Mouse (Mus musculus) testis, adult 10 weeks (tissue): Measurements from ENCODE around the gene Rps11. TPM values are rescaled to one million over a fixed set of nuclear protein-coding genes. Genes with fewer than 3 reads are reported as not detected.

Experiments
- polyA plus RNA-seq: library from polyadenylated mRNA; stranded (reverse); fragments of 350-450 nt; fragmentation: Illumina TruSeq; extraction: RNeasy Lipid Tissue Mini Kit (QIAGEN cat#74804); gene quantifications from one replicate; pipeline ENCODE4 v1.2.3, GENCODE M21; 2014; ENCODE audit warnings: low read depth, low replicate concordance

Rps11 gene
- polyA plus RNA-seq: 157 TPM

DNA sequence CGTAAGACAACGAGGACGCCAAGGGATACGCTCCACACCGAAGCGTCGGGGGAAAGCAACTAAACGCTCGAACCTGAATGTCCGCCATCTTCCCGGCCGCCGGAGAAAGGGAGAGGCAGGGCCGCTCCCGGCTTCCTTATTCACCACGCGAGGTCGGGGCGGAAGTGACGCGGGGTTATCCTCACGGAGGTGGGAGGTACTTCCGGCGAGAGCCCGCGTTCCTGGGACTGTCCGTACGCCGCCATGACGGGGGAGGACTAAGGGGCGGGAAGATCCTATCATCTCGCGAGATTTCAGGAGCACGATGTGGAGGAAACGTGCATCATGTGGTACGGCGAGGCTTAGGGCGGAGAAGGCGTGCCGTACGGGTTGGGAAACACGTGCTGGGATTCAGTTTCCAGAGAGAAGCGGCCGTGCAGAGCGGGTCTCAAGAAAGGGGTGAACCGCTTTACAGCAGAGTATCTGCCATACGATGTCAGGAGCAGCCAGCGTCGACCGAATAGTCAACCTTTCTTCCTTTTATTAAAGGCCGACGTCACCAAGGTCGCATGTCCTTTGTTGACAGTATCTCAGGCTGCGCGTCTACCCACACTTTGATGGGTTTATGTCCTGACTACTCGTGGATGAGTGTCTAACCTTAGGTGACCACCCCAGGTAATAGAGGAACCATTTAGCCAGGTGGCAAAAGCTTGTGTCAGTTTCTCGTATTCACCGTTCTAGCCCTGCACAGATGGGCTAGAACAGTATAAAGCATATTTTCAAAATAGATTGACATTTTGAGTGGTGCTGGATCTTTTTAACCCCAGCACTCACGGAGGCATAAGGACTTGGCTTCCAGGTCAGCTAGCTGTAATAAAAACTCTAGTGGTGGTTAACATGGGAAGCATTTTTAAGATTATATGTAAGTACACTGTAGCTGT, at the start of gene Rps11:
Gene Rps11 (minus strand): TSS at position 216 of the 920 bp plus-strand sequence.

DNA sequence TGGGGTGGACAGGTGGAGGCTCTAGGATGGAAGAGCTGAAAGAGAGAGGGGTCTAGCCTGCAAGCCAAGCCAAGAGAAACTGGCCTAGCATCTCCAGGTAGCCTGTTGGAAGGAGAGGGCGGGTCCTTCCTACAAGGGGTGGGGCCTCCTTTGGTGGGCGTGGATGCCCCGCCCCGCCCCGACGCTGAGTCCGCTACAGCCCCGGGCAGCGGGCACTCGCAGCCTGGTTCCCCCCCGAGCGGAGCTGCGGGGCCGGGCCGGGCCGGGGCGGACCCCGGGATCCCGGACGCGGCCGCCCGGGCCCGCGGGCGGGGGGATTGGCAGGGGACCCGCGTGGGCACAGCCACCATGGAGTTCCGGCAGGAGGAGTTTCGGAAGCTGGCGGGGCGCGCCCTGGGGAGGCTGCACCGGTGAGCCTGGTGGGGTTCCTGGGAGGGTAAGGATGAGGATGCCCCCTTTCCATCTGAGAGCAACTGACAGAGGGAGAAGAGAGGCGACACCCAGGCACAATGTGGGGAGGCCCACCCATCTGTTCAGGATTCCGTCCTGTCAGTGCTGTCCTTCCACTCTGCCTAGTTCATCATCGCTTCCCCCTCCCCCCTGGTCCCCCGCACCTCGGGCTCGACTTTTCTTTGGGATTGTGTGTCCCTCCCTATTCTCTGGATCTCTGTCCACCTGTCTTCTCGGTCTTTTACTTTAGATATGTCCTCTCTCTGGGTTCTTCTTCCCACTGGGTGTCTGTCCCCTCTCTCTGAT, 39.7 kb upstream of the Rps11 start, which contains the start of gene Slc17a7:
Gene Slc17a7 (plus strand): TSS at position 215 of the 756 bp plus-strand sequence.

DNA sequence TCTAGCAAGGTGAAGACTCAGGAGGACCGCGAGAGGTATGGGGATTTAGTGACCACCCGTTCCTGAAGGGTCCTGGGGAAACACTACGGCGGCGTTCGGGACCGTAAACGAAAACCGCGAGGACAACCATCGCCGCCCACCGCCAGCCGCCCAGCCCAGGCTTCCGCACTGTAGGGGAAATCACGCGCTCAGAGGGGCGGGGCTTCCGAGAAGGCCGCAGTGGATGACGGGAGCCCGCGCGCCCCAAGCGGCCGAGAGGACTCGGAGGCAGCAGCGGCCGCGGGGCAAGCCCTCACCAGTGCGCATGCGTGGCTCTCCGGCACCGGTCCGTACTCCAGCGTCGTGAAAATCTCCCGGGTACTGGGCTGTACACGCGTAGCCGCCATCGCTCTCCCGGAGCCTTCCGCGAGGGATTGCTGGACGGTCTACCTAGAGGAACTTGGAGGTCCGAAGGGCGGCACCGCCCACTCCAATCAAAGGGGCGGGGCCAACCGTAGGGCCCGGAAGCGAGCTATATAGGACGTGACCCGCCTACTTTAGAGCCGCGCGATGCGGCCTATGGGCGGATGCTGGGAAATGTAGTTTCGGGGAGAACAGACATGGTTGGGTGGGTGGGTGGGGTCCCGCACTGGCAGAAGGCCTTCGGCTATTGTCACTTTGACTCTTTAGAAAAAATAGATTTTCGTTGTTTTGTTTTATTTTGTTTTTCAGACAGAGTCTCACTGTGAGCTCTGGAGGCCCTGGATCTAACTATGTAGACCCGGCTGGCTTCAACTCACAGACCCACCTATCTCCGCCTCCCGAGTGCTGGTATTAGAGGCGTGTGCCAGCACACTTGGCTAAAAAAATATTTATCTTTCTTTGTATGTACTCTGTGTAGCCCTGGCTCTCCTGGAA, 30.1 kb upstream of the Rps11 start, which contains the start of the genes Pih1d1 and Aldh16a1:
Gene Pih1d1 (plus strand): TSS at position 208 of the 897 bp plus-strand sequence.
Gene Aldh16a1 (minus strand): TSS at position 489 of the 897 bp plus-strand sequence.

DNA sequence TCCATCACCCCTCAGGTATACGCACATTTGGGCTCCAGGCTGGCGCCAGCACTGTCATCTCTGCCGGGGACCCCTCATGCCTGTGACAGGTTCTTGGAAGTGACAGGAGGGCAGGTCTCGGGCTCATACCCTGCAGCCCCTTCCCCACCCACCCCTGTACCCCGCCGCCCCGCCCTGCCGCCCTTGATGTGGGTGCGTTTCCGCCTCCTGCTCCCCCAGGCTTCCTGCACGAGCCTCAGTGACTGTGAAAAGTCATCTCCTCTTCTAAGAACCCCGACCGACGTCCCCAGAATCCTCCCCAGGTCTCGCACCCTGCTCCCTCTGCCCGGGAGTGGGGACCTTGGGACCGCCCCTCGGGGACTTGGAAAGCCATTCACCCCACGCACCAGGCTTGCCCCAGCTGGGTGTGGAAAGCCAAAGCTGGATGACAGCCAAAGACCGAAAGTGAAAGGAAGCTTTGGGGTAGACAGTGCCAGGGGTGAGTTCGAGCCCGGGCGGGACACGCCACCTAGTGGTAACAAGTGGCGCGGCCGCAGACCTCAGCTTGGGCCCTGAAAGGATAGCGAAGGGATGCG, 11.8 kb upstream of the Rps11 start, which contains the start of the genes Gm45713 and Flt3l:
Gene Gm45713 (minus strand): TSS at position 239 of the 575 bp plus-strand sequence.
Gene Flt3l (minus strand): TSS at position 440 of the 575 bp plus-strand sequence.

DNA sequence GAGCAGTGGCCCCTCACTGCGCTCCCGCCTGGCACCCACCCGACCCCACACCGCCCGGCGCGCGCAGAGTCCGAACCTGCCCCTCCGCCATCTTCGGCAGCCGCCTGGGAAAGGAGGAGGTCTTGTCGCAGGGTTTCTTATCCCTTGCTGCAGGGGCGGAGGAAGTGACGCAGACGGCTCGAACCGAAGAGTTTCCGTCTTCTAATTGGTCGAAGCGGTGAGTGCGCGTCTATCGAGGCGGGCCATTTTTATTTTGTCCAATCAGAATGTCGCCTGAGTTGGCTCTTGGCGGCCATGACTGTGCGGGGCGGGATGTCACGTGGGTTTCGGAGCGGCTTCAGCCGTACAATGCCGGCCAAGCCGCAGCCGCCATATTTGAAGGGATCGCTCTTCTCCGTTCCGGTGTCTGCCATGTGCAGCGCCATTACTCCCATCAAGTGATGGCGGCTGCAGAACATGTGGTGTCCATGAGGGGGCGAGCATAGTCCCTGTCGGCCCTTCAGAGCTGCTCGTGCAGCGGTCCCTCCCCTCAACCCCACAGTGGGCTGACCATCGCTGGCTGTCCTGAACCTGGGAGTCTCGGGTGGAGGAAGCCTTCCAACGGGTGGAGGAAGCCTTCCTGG, 4.5 kb upstream of the Rps11 start, which contains the start of gene Rpl13a:
Gene Rpl13a (minus strand): TSS at position 138 of the 623 bp plus-strand sequence.

DNA sequence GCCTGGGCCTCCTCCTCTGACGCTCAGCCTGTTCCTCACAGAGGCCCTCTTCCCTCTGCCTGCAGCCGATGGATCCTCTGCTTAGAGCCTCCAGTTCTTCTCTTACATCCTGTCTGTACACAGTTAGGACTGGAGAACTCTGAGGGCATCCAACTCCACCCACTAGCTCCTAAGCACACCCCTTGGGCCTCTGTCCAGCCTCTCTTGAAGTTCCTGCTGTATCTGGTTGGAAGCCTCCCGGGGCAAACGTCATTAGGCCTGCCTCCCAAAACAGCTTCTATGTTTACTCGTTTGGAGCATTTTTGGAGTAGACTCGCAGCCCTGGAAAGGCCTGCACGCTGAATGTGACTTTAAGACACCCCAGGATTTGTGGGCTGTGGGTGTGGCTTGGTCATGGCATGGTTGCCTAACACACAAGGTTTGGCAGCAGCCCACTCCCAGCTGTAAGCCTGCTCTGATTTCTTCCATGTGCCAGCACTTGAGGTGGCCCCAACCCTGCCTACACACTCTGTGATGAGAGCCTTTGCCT, 20.5 kb downstream of the Rps11 start, which contains the start of gene Fcgrt:
Gene Fcgrt (minus strand): TSS at position 200 of the 529 bp plus-strand sequence.

DNA sequence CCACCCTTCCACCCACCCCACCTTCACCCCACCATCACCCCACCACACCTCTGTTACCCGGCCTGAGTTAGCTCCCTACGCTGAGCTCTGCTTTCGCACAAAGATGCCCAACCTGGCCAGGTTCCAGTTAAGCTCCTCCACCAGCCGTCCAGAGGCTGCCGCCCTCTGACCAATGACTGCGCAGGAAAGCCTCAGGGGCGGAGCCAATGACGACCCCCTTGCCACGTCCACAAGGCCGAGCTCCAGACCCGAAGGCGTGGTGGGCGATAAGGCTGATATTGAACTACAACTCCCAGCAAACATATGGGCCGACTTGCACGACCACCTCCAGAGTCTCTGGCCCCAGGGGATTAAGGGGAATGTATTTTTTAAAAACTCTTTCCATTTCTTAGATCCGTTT, 32.2 kb downstream of the Rps11 start, which contains the start of gene Rcn3:
Gene Rcn3 (minus strand): TSS at position 174 of the 400 bp plus-strand sequence.

Other genes with a start within 250 kb of the Rps11 start
- gene Med25, start 231.7 kb downstream of the Rps11 start, polyA plus RNA-seq: 2.0 TPM
- gene Fuz, start 228.4 kb downstream of the Rps11 start, polyA plus RNA-seq: 9.9 TPM
- gene Ap2a1, start 194.9 kb downstream of the Rps11 start, polyA plus RNA-seq: 104 TPM
- gene Tsks, start 181.2 kb downstream of the Rps11 start, polyA plus RNA-seq: 11.2 TPM
- 9.3 TPM for gene Cpt1c, start 149.6 kb downstream of the Rps11 start, polyA plus RNA-seq
- gene Prmt1, start 137.9 kb downstream of the Rps11 start, polyA plus RNA-seq: 8.0 TPM
- gene Irf3, start 126.8 kb downstream of the Rps11 start, polyA plus RNA-seq: 18.4 TPM
- gene Bcl2l12, start 125.7 kb downstream of the Rps11 start, polyA plus RNA-seq: 1.5 TPM
- 3.3 TPM for gene Scaf1, start 108.1 kb downstream of the Rps11 start, polyA plus RNA-seq
- gene Rras, start 106.5 kb downstream of the Rps11 start, polyA plus RNA-seq: 1.8 TPM
- gene Prr12, start 71.6 kb downstream of the Rps11 start, polyA plus RNA-seq: 0.24 TPM
- 4.6 TPM for gene Nosip, start 62.0 kb downstream of the Rps11 start, polyA plus RNA-seq
- 2.7 TPM for gene Prrg2, start 61.8 kb downstream of the Rps11 start, polyA plus RNA-seq
- not detected for gene Rcn3, start 32.2 kb downstream of the Rps11 start, polyA plus RNA-seq
- 1.4 TPM for gene Fcgrt, start 20.6 kb downstream of the Rps11 start, polyA plus RNA-seq
- 133 TPM for gene Rpl13a, start 4.3 kb upstream of the Rps11 start, polyA plus RNA-seq
- not detected for gene Gm45713, start 11.8 kb upstream of the Rps11 start, polyA plus RNA-seq
- gene Flt3l, start 12.0 kb upstream of the Rps11 start, polyA plus RNA-seq: 1.5 TPM
- 10.2 TPM for gene Pih1d1, start 29.9 kb upstream of the Rps11 start, polyA plus RNA-seq
- 1.1 TPM for gene Aldh16a1, start 30.1 kb upstream of the Rps11 start, polyA plus RNA-seq
- 2.7 TPM for gene Slc17a7, start 39.5 kb upstream of the Rps11 start, polyA plus RNA-seq
- 3.5 TPM for gene Gfy, start 55.1 kb upstream of the Rps11 start, polyA plus RNA-seq
- gene Pth2, start 56.6 kb upstream of the Rps11 start, polyA plus RNA-seq: not detected
- gene Ccdc155, start 80.5 kb upstream of the Rps11 start, polyA plus RNA-seq: 0.49 TPM
- gene Dkkl1, start 87.7 kb upstream of the Rps11 start, polyA plus RNA-seq: 186 TPM
- 2.0 TPM for gene Tead2, start 91.3 kb upstream of the Rps11 start, polyA plus RNA-seq
- gene Cd37, start 114.7 kb upstream of the Rps11 start, polyA plus RNA-seq: 0.70 TPM
- gene Slc6a16, start 116.6 kb upstream of the Rps11 start, polyA plus RNA-seq: 10.2 TPM
- 50.8 TPM for gene Slc6a21, start 153.1 kb upstream of the Rps11 start, polyA plus RNA-seq
- gene Trpm4, start 209.3 kb upstream of the Rps11 start, polyA plus RNA-seq: 0.74 TPM
- 0.08 TPM for gene Hrc, start 210.9 kb upstream of the Rps11 start, polyA plus RNA-seq
- not detected for gene Ppfia3, start 242.6 kb upstream of the Rps11 start, polyA plus RNA-seq
- 0.39 TPM for gene Lin7b, start 246.1 kb upstream of the Rps11 start, polyA plus RNA-seq